Mouse (Mus musculus) monocyte, adult 5-6 weeks (primary cell): Measurements from ENCODE around the gene Kif12. TPM values are rescaled to one million over a fixed set of nuclear protein-coding genes. Genes with fewer than 3 reads are reported as not detected.

Experiments used
- ATAC-seq: fragments of 153-309, 156-312 bp; replicated peaks from 2 replicates; pipeline ENCODE4 v1.8.0; 2017; ENCODE audit warnings: mild to moderate bottlenecking; ENCODE audit not compliant: low TSS enrichment, insufficient number of reproducible peaks, severe bottlenecking, poor library complexity, low FRiP score
- total RNA-seq: library from RNA; stranded (forward); fragments of 200-1000, 200-491, 200-594 nt; gene quantifications from 3 replicates; pipeline ENCODE4 v1.2.3, GENCODE M21; 2017

Kif12 gene
- total RNA-seq, 1 experiment from 2014 or later, result not detected

GRCm38 (mm10) chr4:63166323-63166722 lies 5.6 kb downstream of the Kif12 start:
- ATAC-seq, result no peak

GRCm38 (mm10) chr4:63165636-63166035 lies 6.3 kb downstream of the Kif12 start:
- no peak for ATAC-seq

GRCm38 (mm10) chr4:63158961-63159592 lies 12.9 kb downstream of the Kif12 start:
- ATAC-seq, result no peak

GRCm38 (mm10) chr4:63158192-63158591 lies 13.7 kb downstream of the Kif12 start:
- no peak for ATAC-seq

- no peak for ATAC-seq
Observed at GRCm38 (mm10) chr4:63156726-63157634, 15.0 kb downstream of the Kif12 start.

GRCm38 (mm10) chr4:63155596-63155995 lies 16.3 kb downstream of the Kif12 start:
- ATAC-seq, result no peak

- no peak for ATAC-seq
Observed at GRCm38 (mm10) chr4:63154699-63155098, 17.2 kb downstream of the Kif12 start, which contains the start of gene Ambp. Ambp (minus strand) TSS chr4:63154799.

GRCm38 (mm10) chr4:63154028-63154427 lies 17.9 kb downstream of the Kif12 start:
- no peak for ATAC-seq

GRCm38 (mm10) chr4:63151127-63151526 lies 20.8 kb downstream of the Kif12 start:
- ATAC-seq, result 0 out of 2 replicates have a peak, but pooled peaks have one; percentile 25

- no peak for ATAC-seq
Observed at GRCm38 (mm10) chr4:63147268-63147667, 24.7 kb downstream of the Kif12 start.

GRCm38 (mm10) chr4:63129891-63130624 lies 41.9 kb downstream of the Kif12 start:
- ATAC-seq, result no peak

- ATAC-seq, result no peak
Observed at GRCm38 (mm10) chr4:63124861-63125466, 47.0 kb downstream of the Kif12 start.

GRCm38 (mm10) chr4:63118639-63119437 lies 53.1 kb downstream of the Kif12 start:
- ATAC-seq, result 0 out of 2 replicates have a peak, but pooled peaks have one; percentile 46

Other genes with a start within 250 kb of the Kif12 start
- 0.10 to 0.57 TPM in 2 of 3 replicates, not detected in the other for gene Zfp618, start 206.6 kb downstream of the Kif12 start, total RNA-seq
- gene Ambp, start 17.3 kb downstream of the Kif12 start, total RNA-seq, result not detected in 3 replicates
- gene Col27a1, start 41.9 kb upstream of the Kif12 start, total RNA-seq, result 0.48 to 1.3 TPM (median 0.49 TPM) in 3 replicates
- gene Orm1, start 172.4 kb upstream of the Kif12 start, total RNA-seq, result 1.7 TPM in 1 of 3 replicates, not detected in the others
- gene Orm3, start 184.0 kb upstream of the Kif12 start, total RNA-seq, result not detected in 3 replicates
- not detected in 3 replicates for gene Orm2, start 190.3 kb upstream of the Kif12 start, total RNA-seq
- 70.1 to 153 TPM (median 72.2 TPM) in 3 replicates for gene Akna, start 231.2 kb upstream of the Kif12 start, total RNA-seq